Mouse (Mus musculus): ENCODE measurements at regions not wholly inside any gene's neighbourhood (a gene's known extent, or its start where the extent isn't known, plus 50 kb on each side); places are given as distances from the start of the nearest gene placed in this dataset.

GRCm38 (mm10) chr16:24341736-24342135 lies 51.6 kb upstream of the Lpp start:
- DNase-seq (ENCODE audit: low spot score in 2 of 2) = no peak

- no peak for DNase-seq (ENCODE audit: low spot score in 2 of 2)
These were observed 52.7 kb upstream of the Lpp start for GRCm38 (mm10) chr16:24340646-24341045.

DNA sequence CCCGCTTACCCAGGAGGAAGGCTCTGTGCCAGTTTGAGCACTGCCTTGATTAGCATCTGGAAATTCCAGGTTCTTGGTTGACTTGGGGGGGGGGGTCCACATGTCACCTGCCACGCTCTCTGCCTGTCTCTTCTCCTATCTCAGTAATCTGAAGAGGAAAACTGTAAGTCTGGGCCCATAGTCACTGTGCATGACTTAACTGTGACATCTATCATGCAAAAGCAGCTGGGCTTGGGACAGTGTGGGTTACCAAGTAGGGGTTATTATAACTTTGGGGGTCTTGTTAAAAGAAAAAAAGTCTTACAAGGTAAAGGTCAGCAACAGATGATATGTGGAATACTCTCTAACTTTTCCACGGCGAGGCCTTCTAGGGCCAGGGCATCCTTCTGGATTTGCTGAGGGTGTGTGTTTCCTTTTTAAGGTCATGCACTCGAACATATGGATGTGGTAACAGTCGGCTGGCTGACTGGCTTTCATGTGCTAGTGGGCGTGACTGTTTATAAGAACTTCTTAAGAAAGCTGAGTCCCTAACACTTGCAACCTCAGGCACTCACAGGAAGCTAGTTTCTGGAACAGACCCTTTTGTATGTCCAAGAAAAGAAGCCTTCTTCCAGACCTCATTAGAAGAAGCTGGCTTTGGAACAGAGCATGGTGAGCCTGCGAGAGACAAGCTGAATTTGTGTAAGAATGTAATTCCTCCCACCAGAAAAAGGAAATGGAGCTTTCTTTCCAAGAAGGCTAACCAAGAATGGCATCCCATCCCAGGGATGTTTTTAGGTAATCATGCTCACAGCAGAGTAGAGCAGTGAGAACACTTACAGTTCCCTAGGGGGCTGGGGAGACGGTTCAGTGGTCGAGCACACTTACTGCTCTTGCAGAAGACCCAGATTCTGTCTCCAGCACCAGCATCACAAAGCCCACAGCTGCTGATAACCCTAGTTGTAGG lies 53.7 kb upstream of the Lpp start:
- DNase-seq (ENCODE audit: low spot score in 2 of 2) = no peak

DNA sequence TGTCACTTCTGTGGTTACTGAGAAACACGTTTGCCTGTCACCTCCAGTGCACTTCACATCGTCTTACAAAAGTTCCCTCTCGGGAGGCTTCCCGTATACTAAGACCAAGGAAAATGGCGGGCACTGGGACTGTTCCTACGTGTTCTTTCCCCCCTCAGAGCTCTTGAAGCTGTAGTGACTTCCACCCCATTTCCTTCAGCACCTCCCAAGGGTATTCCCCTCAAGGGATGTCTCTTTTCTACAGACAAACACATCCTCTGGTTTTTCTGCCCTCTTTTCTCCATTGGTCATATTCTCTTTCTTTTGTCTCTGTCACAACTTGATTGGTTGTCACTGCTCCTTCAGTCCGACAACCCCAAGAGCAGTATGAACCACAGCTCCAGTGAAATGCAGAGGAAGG lies 54.9 kb upstream of the Lpp start:
- DNase-seq (ENCODE audit: low spot score in 2 of 2) = no peak

GRCm38 (mm10) chr16:24334389-24334788 lies 58.9 kb upstream of the Lpp start:
- DNase-seq (ENCODE audit: low spot score in 2 of 2) = no peak

- no peak for DNase-seq (ENCODE audit: low spot score in 2 of 2)
These were observed 61.8 kb upstream of the Lpp start for GRCm38 (mm10) chr16:24331446-24332020.

DNA sequence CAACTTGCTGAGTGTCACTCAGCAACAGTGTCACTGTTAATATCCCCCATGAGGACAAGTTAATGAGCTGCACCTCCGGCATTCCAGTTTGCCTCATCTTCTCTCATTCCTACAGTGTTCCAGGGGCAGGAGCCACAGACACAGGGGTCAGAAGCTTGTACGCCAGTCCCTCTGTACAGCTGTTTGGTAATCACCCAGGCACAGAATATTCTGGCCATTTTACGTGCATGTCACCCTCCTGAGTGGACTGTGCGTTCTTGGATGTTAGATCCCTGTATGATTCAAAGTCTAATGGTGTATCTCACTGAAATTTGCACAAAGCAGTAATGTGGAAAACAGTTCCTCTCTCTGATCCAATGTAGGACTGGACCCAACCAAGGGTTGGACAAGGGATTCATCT lies 66.7 kb upstream of the Lpp start:
- DNase-seq (ENCODE audit: low spot score in 2 of 2) = no peak

- DNase-seq (ENCODE audit: low spot score in 2 of 2) = no peak
These were observed 67.3 kb upstream of the Lpp start for GRCm38 (mm10) chr16:24326046-24326445.

DNA sequence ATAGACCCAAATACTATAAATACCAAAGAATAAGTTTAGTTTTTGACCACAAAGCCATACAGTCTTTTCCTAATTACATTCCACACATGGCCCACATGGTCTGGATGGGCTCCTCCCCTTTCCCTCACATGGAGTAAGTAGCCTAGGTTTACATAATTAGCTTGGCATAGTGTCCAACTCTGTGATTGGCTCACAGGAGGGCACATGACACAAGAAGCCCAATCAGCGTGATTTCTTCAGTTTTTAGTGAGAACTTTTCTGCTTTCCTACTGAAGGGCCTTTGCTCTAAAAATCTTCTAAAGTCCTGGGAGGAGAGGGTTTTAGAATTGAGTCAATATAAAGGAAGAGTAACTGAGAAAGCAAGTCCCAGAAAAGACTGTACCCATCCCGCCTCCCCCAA lies 68.4 kb upstream of the Lpp start:
- DNase-seq (ENCODE audit: low spot score in 2 of 2) = no peak

- no peak for DNase-seq (ENCODE audit: low spot score in 2 of 2)
These were observed 74.4 kb upstream of the Lpp start for GRCm38 (mm10) chr16:24318723-24319437.

DNA sequence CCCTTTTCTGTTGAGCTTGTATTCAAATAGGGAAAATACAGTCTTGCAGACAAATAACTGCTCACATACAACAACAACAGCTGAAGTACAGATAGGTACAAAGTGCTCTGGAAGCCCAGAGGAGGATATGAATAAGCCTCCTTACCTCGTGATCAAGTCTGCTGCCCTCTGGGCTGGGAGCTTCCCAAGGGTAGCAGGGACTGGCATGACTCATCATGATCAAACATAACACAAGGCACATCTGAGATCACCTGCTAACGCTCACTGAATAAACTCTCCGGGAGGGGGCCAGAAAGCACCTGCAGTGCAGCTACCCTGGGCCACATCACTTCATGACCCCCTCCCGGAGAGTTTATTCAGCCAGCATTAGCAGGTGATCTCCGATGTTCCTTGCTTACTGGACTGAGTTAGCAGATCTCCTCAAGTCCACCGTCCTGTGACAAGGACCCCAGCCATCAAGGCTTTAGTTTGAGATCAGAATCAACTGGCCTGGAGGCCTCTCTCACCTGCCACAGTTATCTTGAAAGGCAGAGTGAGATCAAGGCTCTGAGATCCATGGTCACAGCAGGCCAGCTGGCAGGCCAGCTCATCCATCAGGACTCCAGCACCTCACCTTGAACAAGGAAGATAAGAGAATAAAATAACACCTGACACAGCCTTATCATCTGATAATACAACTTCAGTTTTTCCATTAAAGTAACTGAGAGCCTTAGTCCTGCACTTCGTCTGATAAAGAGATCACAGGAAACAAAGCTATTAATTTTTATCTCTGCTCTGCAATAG lies 79.6 kb upstream of the Lpp start:
- DNase-seq (ENCODE audit: low spot score in 2 of 2) = no peak

DNA sequence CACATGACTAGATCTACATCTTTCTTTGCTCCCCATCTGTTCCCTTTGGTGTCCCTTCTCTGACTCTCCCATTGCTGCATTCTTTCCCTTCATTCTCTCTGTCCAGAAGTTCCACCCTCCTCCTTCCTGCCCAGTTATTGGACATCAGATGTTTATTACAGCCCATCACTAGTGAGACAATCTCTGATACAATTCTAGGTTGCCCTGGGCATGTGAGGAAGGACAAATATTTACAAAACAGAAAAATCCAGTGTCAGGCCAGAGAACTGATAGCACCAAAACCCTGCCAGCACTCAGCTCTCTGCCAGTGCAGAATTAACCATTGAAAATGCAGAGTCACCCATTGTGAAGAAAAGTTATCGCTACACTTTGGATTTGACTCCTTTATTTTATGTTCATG lies 87.9 kb upstream of the Lpp start:
- DNase-seq (ENCODE audit: low spot score in 2 of 2) = no peak

DNA sequence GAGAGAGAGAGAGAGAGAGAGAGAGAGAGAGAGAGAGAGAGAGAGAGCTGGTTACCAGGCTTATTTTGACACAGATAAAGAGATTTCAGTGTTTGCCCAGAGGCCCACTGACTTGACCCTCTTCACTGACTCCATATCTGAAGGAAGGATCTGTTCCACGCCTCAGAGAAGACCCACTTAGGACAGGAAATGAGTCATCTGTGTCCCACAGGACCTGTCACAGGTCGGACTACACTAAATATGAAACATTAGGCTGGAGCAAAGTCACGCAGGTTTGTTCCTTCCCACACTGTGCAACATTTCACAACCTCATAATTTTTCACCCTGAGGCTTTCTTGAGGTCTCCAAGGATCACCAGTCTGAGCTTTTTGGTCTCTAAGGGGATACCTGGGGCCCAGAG lies 96.5 kb upstream of the Lpp start:
- no peak for DNase-seq (ENCODE audit: low spot score in 2 of 2)

DNA sequence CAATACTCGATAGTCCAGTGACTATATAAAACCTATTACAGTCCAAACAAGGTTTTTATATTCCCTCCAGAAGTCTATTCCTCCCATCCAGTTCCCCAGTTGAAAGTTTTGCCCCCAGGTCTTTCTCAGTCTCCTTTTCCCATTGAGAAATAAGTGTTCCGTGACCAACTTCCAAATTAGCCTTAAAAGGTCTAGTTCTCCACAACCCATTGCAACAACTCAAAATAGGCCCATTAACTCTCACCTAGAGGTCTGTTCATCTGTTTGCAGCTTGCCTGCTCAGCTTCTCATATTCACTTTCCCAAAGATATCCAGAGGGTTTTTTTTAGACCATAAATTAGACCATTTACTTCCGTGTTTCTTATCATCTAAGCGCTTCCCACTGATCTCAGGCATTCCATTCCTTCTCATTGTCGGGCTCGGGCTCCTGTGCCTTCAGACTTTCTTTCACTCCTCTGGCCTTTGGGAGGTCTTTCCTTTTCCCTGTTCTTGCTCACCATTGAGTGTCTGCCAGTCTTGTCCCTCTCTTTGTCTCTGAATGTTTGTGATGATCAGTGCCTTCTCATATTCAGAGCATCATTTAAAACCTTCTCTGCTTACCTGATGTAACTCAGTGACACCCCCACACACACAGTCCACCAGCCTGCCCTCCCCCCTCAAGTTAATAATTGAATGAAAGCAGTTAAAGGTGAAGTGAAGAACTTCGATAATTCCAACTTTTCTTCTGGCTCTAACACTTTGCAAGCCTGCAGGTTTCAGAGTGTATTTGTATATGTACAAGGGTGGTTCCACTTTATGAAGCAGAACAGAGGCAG lies 97.5 kb upstream of the Lpp start:
- DNase-seq (ENCODE audit: low spot score in 2 of 2) = no peak

DNA sequence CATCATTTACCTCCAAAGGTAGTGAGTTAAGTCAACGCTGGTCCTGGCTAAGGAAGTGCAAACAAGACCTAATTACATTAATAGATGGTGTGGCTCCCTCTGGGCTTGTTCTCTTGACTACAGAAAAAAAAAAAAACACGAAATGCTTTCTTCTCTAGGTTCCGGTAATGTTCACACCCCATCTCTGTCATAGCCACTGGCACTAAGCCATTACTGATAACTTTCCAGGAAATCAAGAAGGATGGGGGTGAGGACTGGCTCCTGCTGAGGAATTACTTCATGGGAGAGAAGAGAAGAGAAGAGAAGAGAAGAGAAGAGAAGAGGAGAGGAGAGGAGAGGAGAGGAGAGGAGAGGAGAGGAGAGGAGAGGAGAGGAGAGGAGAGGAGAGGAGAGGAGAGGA lies 109.1 kb upstream of the Lpp start:
- no peak for DNase-seq (ENCODE audit: low spot score in 2 of 2)

DNA sequence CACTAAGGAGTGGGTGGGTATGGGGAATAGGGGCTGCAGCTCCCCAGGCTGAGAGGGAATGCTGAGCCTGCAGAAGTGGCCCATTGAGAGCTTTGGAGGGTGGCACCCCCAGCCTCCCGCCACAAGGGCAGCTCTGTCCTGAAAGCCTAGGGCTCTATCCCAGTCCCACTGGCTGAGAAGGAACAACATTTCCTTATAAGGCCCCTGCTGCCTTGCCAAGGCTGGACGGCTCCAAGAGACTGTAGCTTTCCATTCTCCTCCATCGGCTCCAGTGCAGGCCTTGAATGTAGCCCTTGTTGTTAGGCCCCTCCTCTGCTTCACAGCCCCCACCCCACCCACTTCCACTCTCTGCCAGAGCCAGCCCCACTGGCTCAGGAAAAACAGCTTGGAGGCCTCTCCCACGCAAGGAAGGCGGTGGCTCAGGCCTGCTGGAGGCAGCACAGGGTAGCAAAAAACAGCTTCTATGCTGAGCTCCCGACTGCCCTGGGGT lies 111.1 kb upstream of the Lpp start:
- DNase-seq (ENCODE audit: low spot score in 2 of 2) = peak; percentile 35 to 43

- DNase-seq (ENCODE audit: low spot score in 2 of 2) = no peak
These were observed 111.7 kb upstream of the Lpp start for GRCm38 (mm10) chr16:24281561-24281960.

GRCm38 (mm10) chr16:24277857-24278256 lies 115.5 kb upstream of the Lpp start:
- DNase-seq (ENCODE audit: low spot score in 2 of 2) = no peak

GRCm38 (mm10) chr16:24262701-24263100 lies 130.6 kb upstream of the Lpp start:
- DNase-seq (ENCODE audit: low spot score in 2 of 2) = no peak

- no peak for DNase-seq (ENCODE audit: low spot score in 2 of 2)
These were observed 133.5 kb upstream of the Lpp start for GRCm38 (mm10) chr16:24259711-24260230.

DNA sequence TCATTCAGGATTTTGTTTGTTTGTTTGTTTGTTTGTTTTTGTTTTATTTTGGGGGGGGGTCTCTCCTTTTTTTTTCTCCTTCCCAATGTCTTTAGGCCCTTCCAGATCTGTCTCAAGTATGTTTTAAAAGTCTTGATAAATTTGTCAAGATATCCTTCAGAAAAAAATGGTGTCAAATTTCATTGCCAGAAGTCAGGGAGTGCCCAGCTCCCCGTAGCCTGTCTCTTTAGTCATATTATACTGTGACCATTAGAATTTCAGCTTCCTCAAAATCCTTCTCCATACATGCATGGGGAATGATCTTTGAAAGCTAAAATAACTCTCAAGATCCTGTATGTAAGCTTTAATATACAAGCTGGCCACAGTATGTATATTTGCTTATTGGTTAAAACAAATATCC lies 134.3 kb upstream of the Lpp start:
- DNase-seq (ENCODE audit: low spot score in 2 of 2) = no peak
